ENCODE assay signal across 8 mouse cellular contexts in genomic region chr7:30347828-30348227, GRCm38 (mm10). TPM values are rescaled to one million over a fixed set of nuclear protein-coding genes. Genes with fewer than 3 reads are reported as not detected.
A peak's percentile ranks its signal among the peaks of the same experiment; 100 is the strongest.
DNase-seq lines count a peak whose midpoint lies in the region; TF ChIP-seq lines count a peak whose summit lies in the region.

No protein-coding gene starts in this region.

- no peak for TF ChIP-seq POLR2A in lung, adult 2 months (IDR thresholded peaks at IDR 0.05; ENCODE audit: borderline replicate concordance, extremely low read depth, low read depth, low read length)

- intact Hi-C loops in gastrocnemius, postnatal 14 days (cut with DNase I; ENCODE audit: low total_unique reads), result no loop called here

- H3K4me3 ChIP-seq in lung, adult 2 months (replicated peaks; ENCODE audit: extremely low read depth, low read depth, low read length), result no peak overlapping the region

- TF ChIP-seq CTCF in lung, adult 2 months (IDR thresholded peaks at IDR 0.05; ENCODE audit: insufficient read depth, low read length), result peak; percentile 34

- 2% methylated on average over 30 of the region's 30 CpGs for WGBS in lung, adult 2 months

- H3K4me1 ChIP-seq in lung, adult 2 months (ENCODE audit: control insufficient read depth, insufficient read depth, low read length), result no peaks in the 10 kb centered on the region

- peak; percentile 87 for DNase-seq in CD4-positive, CD25-positive, alpha-beta regulatory T cell, adult 2 months (ENCODE audit: low read depth, low spot score)
- DNase-seq in ZHBTc4 (ENCODE audit: low read depth, low spot score), result peak; percentile 91
- DNase-seq in embryo, embryonic 10 days (ENCODE audit: low spot score), result peak; percentile 75
- peak; percentile 56 for DNase-seq in gastrocnemius, postnatal 14 days
- peak; percentile 68 to 75 for DNase-seq in kidney, postnatal 25 days
- DNase-seq in lung, adult 2 months, result no peak
- peak; percentile 42 for DNase-seq in retina, adult 2 months (ENCODE audit: low read depth, low spot score)
- DNase-seq in thymus, postnatal 25 days, result peak; percentile 68

RNA-seq across cellular contexts. Expression of gene Lrfn3, which starts 14.7 kb away (rescaled TPM):
- total RNA-seq in gastrocnemius, postnatal 14 days (2021), result 1 to 10 TPM; 1.5 to 1.8 TPM
- 8.7 and 10.9 TPM in 2 replicates for polyA plus RNA-seq in lung, adult 2 months (2012; rRNA removed)

RNA-seq across cellular contexts. Expression of gene Sdhaf1, which starts 24.1 kb away (rescaled TPM):
- 10 to 100 TPM in 1 of 2 experiments, 1 to 10 TPM in 1; 7.8 to 10.6 TPM for total RNA-seq in gastrocnemius, postnatal 14 days (2021)
- polyA plus RNA-seq in lung, adult 2 months (2012; rRNA removed), result 14.2 and 21.4 TPM in 2 replicates

RNA-seq across cellular contexts. Expression of gene E130208F15Rik, which starts 26.3 kb away (rescaled TPM):
- total RNA-seq in gastrocnemius, postnatal 14 days (2021), result under 1 TPM; 0.51 to 0.78 TPM
- 0.50 and 0.55 TPM in 2 replicates for polyA plus RNA-seq in lung, adult 2 months (2012; rRNA removed)

RNA-seq across cellular contexts. Expression of gene Syne4, which starts 33.2 kb away (rescaled TPM):
- 1 to 10 TPM; 1.0 to 1.1 TPM for total RNA-seq in gastrocnemius, postnatal 14 days (2021)
- 14.5 and 21.5 TPM in 2 replicates for polyA plus RNA-seq in lung, adult 2 months (2012; rRNA removed)

RNA-seq across cellular contexts. Expression of gene Alkbh6, which starts 39.3 kb away (rescaled TPM):
- 10 to 100 TPM; 16.0 to 17.4 TPM for total RNA-seq in gastrocnemius, postnatal 14 days (2021)
- 141 and 163 TPM in 2 replicates for polyA plus RNA-seq in lung, adult 2 months (2012; rRNA removed)
